Mouse (Mus musculus) testis, adult 2 months (tissue): ENCODE measurements around the gene Gm7271. TPM values are rescaled to one million over a fixed set of nuclear protein-coding genes. Genes with fewer than 3 reads are reported as not detected.

Source experiments
- H3K27ac ChIP-seq: fragments of 200-500 bp; 2 replicates; pipeline ENCODE4 v1.5.1; 2012; ENCODE audit warnings: low read depth, low read length; ENCODE audit not compliant: control insufficient read depth, insufficient read depth
- H3K27me3 ChIP-seq: fragments of 200-500 bp; 2 replicates; pipeline ENCODE4 v1.6.1; 2012; ENCODE audit warnings: mild to moderate bottlenecking, low read length, moderate library complexity; ENCODE audit not compliant: control insufficient read depth, insufficient read depth
- H3K36me3 ChIP-seq: fragments of 200-500 bp; 2 replicates; pipeline ENCODE4 v1.6.1; 2012; ENCODE audit warnings: mild to moderate bottlenecking, low read length; ENCODE audit not compliant: control insufficient read depth, insufficient read depth
- H3K4me1 ChIP-seq: fragments of 200-500 bp; 2 replicates; pipeline ENCODE4 v1.6.1; 2012; ENCODE audit warnings: low read length; ENCODE audit not compliant: control insufficient read depth, insufficient read depth
- H3K4me3 ChIP-seq: fragments of 200-500 bp; 2 replicates; pipeline ENCODE4 v1.5.1; 2012; ENCODE audit warnings: low read depth, mild to moderate bottlenecking, low read length, moderate library complexity, mixed read lengths; ENCODE audit not compliant: control insufficient read depth
- CTCF ChIP-seq: fragments of 200-500 bp; IDR thresholded peaks from 2 replicates; pipeline ENCODE4 v1.5.1; 2012; ENCODE audit warnings: low read depth, mild to moderate bottlenecking, inconsistent platforms, low read length, moderate library complexity; ENCODE audit not compliant: control insufficient read depth, insufficient read depth, insufficient replicate concordance
- POLR2A ChIP-seq: fragments of 200-500 bp; IDR thresholded peaks from 2 replicates; pipeline ENCODE4 v1.6.1; 2012; ENCODE audit warnings: low read depth, mild to moderate bottlenecking, inconsistent platforms, low read length, moderate library complexity; ENCODE audit not compliant: control insufficient read depth
- polyA plus RNA-seq: library from polyadenylated mRNA; depleted of rRNA; stranded (reverse); fragments of >200 nt; gene quantifications from 2 replicates; pipeline ENCODE4 v1.2.3, GENCODE M21; 2012

The Gm7271 gene
- polyA plus RNA-seq, 1 experiment = not detected

- H3K4me1 ChIP-seq = no peaks in the 10 kb centered on the region
- TF ChIP-seq POLR2A (no peak), CTCF (no peak)
Measured at GRCm38 (mm10) chr5:76524623-76525022, 40.8 kb downstream of the Gm7271 start.

DNA sequence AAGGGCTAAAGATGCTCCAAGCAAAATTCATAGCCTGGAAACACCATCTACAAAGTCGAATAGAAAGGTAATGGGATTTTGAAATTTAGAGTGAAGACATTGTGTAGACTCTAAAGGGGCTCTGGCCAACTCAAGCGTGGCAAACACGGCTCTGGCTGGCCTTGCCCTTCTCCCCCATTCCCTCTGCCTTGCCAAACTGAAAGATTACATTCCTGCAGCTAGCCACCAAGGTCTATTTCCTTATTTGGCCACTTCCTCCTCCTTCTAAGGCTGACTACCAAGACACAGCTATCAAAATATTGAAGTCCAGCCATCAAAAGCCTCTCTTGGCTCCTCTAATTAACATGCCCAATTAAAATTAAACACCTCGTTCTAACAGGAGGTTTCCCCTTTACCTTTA is 41.2 kb downstream of the Gm7271 start:
- H3K27ac ChIP-seq = peak overlapping the region; percentile 39; the same call in 1 of the 2 replicates
- TF ChIP-seq CTCF (no peak), POLR2A (no peak)
- H3K36me3 ChIP-seq = no peaks in the 10 kb centered on the region
- H3K4me1 ChIP-seq = peaks cover 2% of the 10 kb centered on the region; the same call in 1 of the 2 replicates
- H3K27me3 ChIP-seq = no peaks in the 10 kb centered on the region
- no peak overlapping the region for H3K4me3 ChIP-seq

More at GRCm38 (mm10) chr5:76524623-76525022, 40.8 kb downstream of the Gm7271 start:
- Histone ChIP-seq H3K36me3 (no peaks in the 10 kb centered on the region), H3K27me3 (no peaks in the 10 kb centered on the region), H3K27ac (0 out of 2 replicates have a peak overlapping the region, but pooled peaks have one; percentile 39), H3K4me3 (no peak overlapping the region)

DNA sequence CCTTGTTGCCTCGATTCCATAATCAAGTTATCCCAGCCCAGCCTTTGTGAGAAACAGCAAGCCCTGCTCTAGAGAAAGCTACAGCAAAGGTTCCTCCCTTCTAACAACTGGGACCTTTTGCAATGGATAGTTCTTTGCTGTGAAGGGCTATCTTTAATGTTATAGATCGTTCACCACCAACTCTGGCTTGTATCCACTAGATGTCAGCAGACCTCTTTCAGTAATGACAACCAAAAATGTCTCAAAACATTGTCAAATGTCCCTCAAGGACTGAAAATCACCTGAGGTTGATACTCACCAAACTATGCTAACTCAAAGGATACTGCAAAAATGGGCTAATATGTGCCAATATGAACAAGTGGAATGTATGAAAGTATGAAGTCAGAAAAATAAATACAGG is 42.0 kb downstream of the Gm7271 start:
- H3K4me3 ChIP-seq = no peak overlapping the region
- H3K27me3 ChIP-seq = no peaks in the 10 kb centered on the region
- peaks cover 2% of the 10 kb centered on the region; the same call in 1 of the 2 replicates for H3K4me1 ChIP-seq
- H3K27ac ChIP-seq = no peak overlapping the region
- TF ChIP-seq CTCF (no peak), POLR2A (no peak)
- H3K36me3 ChIP-seq = no peaks in the 10 kb centered on the region

DNA sequence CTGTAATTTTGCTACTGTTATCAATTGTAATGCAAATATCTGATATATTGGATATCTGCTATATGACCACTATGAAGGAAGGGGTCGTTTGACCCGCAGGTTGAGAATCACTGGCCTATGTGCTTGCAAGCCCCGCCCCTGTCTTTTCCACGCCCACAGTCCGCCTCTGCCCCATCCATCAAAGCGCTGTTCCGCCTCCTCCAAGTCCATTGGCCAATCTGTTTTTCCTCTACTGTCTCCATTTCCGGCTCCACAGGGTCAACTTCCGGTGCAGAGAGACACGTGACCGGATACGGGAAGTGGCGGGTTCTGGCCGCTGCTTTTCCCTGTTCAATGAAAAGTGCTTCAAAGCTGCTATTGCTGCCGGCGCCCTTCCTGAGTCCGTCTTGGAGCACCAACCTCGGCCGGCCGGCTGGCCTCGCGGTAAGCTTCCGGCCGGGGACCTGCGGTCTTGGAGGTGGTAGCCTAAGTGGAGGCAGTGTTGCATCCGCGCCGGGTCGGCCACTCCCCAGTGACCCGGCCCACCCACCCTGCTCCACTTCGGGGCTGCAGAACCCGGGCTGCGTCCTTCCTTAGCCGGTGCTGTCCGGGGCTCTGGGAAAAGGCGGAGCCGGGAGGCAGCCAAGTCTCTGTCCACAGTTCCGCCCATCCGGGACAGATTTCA is 45.3 kb downstream of the Gm7271 start, which contains the start of gene Exoc1:
TSS of gene Exoc1 (plus strand) at position 272 of the 664 bp plus-strand sequence.
- H3K4me1 ChIP-seq = peaks cover 2% of the 10 kb centered on the region; the same call in 1 of the 2 replicates
- no peak for TF ChIP-seq CTCF
- TF ChIP-seq POLR2A = 0 out of 2 replicates have a peak, but pooled peaks have one; percentile 38
- peak within 1 kb of the TSS; percentile 95 for H3K4me3 ChIP-seq
- H3K36me3 ChIP-seq = no peaks in the 10 kb centered on the region
- peak within 1 kb of the TSS; percentile 65 for H3K27ac ChIP-seq
- no peaks in the 10 kb centered on the region for H3K27me3 ChIP-seq

DNA sequence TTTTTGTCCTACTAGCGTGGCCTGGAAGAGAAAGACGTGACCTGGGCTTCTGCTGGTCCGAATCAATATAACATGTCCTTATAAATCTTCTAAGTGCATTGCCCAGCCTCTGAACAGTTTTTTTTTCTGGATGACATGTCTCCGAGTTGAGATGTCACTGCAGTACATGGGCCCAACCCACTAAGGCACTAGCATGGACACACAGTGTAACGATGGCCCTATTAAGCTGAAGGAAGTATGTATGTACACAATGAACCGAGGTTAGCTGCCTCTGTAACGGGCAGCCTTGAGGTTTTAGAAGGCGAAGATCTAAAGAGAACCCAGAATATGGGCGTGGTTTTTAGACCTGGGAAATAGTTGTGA is 45.8 kb downstream of the Gm7271 start:
- H3K36me3 ChIP-seq = no peaks in the 10 kb centered on the region
- H3K27me3 ChIP-seq = no peaks in the 10 kb centered on the region
- peak overlapping the region; percentile 65 for H3K27ac ChIP-seq
- TF ChIP-seq POLR2A (no peak), CTCF (no peak)
- H3K4me1 ChIP-seq = peaks cover 2% of the 10 kb centered on the region; the same call in 1 of the 2 replicates
- peak overlapping the region; percentile 95 for H3K4me3 ChIP-seq

DNA sequence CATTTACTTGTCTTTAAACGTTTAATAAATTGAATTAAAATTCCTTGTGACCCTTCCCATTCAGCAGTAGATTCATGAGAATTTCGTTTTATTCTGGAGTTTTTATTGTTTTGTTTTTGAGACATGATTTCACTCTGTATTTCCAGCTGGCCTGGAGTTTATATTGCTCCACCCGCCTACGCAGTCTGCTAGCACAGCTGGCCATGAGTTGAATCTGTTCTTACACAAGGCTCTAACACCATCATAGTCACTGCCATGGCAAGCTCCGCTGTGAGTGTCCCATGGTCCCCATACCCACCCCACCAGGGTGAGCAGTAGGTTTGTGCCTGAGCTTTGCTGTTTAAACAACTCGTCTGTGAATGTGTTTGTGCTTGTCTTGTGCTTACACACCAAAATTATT is 49.3 kb downstream of the Gm7271 start:
- Histone ChIP-seq H3K36me3 (peaks cover 2% of the 10 kb centered on the region), H3K27me3 (no peaks in the 10 kb centered on the region), H3K27ac (no peak overlapping the region), H3K4me1 (peaks cover 2% of the 10 kb centered on the region; the same call in 1 of the 2 replicates), H3K4me3 (no peak overlapping the region)
- TF ChIP-seq CTCF (no peak), POLR2A (no peak)

GRCm38 (mm10) chr5:76536231-76536630 is 52.4 kb downstream of the Gm7271 start:
- TF ChIP-seq CTCF = no peak
- no peak for TF ChIP-seq POLR2A

More at GRCm38 (mm10) chr5:76536231-76536630, 52.4 kb downstream of the Gm7271 start:
- no peak overlapping the region for H3K4me3 ChIP-seq
- H3K4me1 ChIP-seq = no peaks in the 10 kb centered on the region
- H3K27me3 ChIP-seq = no peaks in the 10 kb centered on the region
- H3K36me3 ChIP-seq = peaks cover 2% of the 10 kb centered on the region
- H3K27ac ChIP-seq = no peak overlapping the region
